Mouse (Mus musculus) MEL (cell line): ENCODE measurements around the gene Ppp1r15a. TPM values are rescaled to one million over a fixed set of nuclear protein-coding genes. Genes with fewer than 3 reads are reported as not detected.

Experiments used
- DNase-seq: peaks from one replicate; pipeline ENCODE4 v3.0.0; 2011; ENCODE audit warnings: low read depth, low spot score
- H3K27ac ChIP-seq: 2 replicates; pipeline ENCODE4 v1.5.1; 2012; ENCODE audit warnings: low read depth, mild to moderate bottlenecking, control low read depth, low read length, moderate library complexity; ENCODE audit not compliant: control insufficient read depth
- H3K27me3 ChIP-seq, 2 experiments: fragments of 150-350 bp in 1 of 2; sonication (generic) in 1 of 2; 2 replicates each; pipeline ENCODE4 v1.6.1; 2012; ENCODE audit warnings: low read length in 2 of 2, mild to moderate bottlenecking in 2 of 2, improper control_type of control experiment in 1 of 2, moderate library complexity in 1 of 2; ENCODE audit not compliant: insufficient read depth in 2 of 2, control insufficient read depth in 1 of 2
- H3K36me3 ChIP-seq, 2 experiments: 2 replicates each; pipeline ENCODE4 v1.6.1; 2012 to 2014; ENCODE audit warnings: low read length in 2 of 2, improper control_type of control experiment in 1 of 2, inconsistent platforms in 1 of 2, mild to moderate bottlenecking in 1 of 2; ENCODE audit not compliant: insufficient read depth in 2 of 2, control insufficient read depth in 1 of 2
- H3K4me1 ChIP-seq, 2 experiments: fragments of 150-350 bp in 1 of 2; sonication (generic) in 1 of 2; 2 replicates each; pipeline ENCODE4 v1.6.1; 2012; ENCODE audit warnings: low read length in 2 of 2, improper control_type of control experiment in 1 of 2, mild to moderate bottlenecking in 1 of 2; ENCODE audit not compliant: insufficient read depth in 2 of 2, control insufficient read depth in 1 of 2
- H3K4me3 ChIP-seq, 2 experiments: fragments of 150-350 bp in 1 of 2; sonication (generic) in 1 of 2; 2 replicates each; pipeline ENCODE4 v1.5.1; 2012; ENCODE audit warnings: low read depth in 2 of 2, low read length in 2 of 2, mild to moderate bottlenecking in 2 of 2, moderate library complexity in 2 of 2, control low read depth in 1 of 2, improper control_type of control experiment in 1 of 2; ENCODE audit not compliant: control insufficient read depth in 1 of 2, insufficient read depth in 1 of 2
- H3K79me2 ChIP-seq: 2 replicates; pipeline ENCODE4 v1.6.1; 2012; ENCODE audit warnings: mild to moderate bottlenecking, low read length, moderate library complexity; ENCODE audit not compliant: control insufficient read depth, poor library complexity, insufficient read depth
- H3K9ac ChIP-seq: 2 replicates; pipeline ENCODE4 v1.6.1; 2012; ENCODE audit warnings: low read depth, mild to moderate bottlenecking, control low read depth, low read length, moderate library complexity; ENCODE audit not compliant: control insufficient read depth, poor library complexity, severe bottlenecking
- H3K9me3 ChIP-seq: fragments of 150-350 bp; sonication (generic); replicated peaks from 2 replicates; pipeline ENCODE4 v1.6.1; 2012; ENCODE audit warnings: mild to moderate bottlenecking, low read length, improper control_type of control experiment, moderate library complexity; ENCODE audit not compliant: insufficient read depth
- CHD2 ChIP-seq: IDR thresholded peaks from 2 replicates; pipeline ENCODE4 v1.6.1; 2011; ENCODE audit warnings: low read length, improper control_type of control experiment
- CTCF ChIP-seq, 3 experiments: IDR thresholded peaks in 2 of 3; conservative IDR thresholded peaks in 1 of 3; 2 replicates each; pipeline ENCODE4 v1.5.1; 2011 to 2012; ENCODE audit warnings: low read length in 3 of 3, low read depth in 2 of 3, mild to moderate bottlenecking in 2 of 3, improper control_type of control experiment in 1 of 3, inconsistent platforms in 1 of 3, mixed read lengths in 1 of 3, moderate library complexity in 1 of 3; ENCODE audit not compliant: control insufficient read depth in 1 of 3, insufficient read depth in 1 of 3, poor library complexity in 1 of 3, severe bottlenecking in 1 of 3
- ETS1 ChIP-seq: IDR thresholded peaks from 2 replicates; pipeline ENCODE4 v1.6.1; 2012; ENCODE audit warnings: low read depth, mild to moderate bottlenecking, inconsistent platforms, low read length, improper control_type of control experiment, moderate library complexity
- HCFC1 ChIP-seq: IDR thresholded peaks from 2 replicates; pipeline ENCODE4 v1.6.1; 2012; ENCODE audit warnings: low read depth, mild to moderate bottlenecking, inconsistent platforms, low read length, improper control_type of control experiment, moderate library complexity
- MAX ChIP-seq: IDR thresholded peaks from 2 replicates; pipeline ENCODE4 v1.6.1; 2011; ENCODE audit warnings: low read length, improper control_type of control experiment
- MYC ChIP-seq: IDR thresholded peaks from 2 replicates; pipeline ENCODE4 v1.6.1; 2011; ENCODE audit warnings: low read depth, mild to moderate bottlenecking, low read length, improper control_type of control experiment, moderate library complexity
- NRF1 ChIP-seq: IDR thresholded peaks from 2 replicates; pipeline ENCODE4 v1.6.1; 2014; ENCODE audit warnings: low read depth, mild to moderate bottlenecking, inconsistent platforms, low read length, improper control_type of control experiment, moderate library complexity; ENCODE audit not compliant: poor library complexity, insufficient read depth, severe bottlenecking
- POLR2A ChIP-seq, 2 experiments: IDR thresholded peaks; 2 replicates each; pipeline ENCODE4 v1.6.1; 2011 to 2012; ENCODE audit warnings: low read length in 2 of 2, mild to moderate bottlenecking in 2 of 2, control low read depth in 1 of 2, improper control_type of control experiment in 1 of 2, low read depth in 1 of 2, moderate library complexity in 1 of 2; ENCODE audit not compliant: control insufficient read depth in 1 of 2, insufficient read depth in 1 of 2, poor library complexity in 1 of 2
- POLR2AphosphoS2 ChIP-seq: IDR thresholded peaks from 2 replicates; pipeline ENCODE4 v1.6.1; 2011; ENCODE audit warnings: low read length, improper control_type of control experiment
- RAD21 ChIP-seq: IDR thresholded peaks from 2 replicates; pipeline ENCODE4 v1.6.1; 2011; ENCODE audit warnings: mild to moderate bottlenecking, low read depth, low read length, improper control_type of control experiment
- SIN3A ChIP-seq: IDR thresholded peaks from 2 replicates; pipeline ENCODE4 v1.6.1; 2012; ENCODE audit warnings: low read length, improper control_type of control experiment, inconsistent platforms
- SMC3 ChIP-seq: IDR thresholded peaks from 2 replicates; pipeline ENCODE4 v1.6.1; 2011; ENCODE audit warnings: low read depth, low read length, improper control_type of control experiment
- TBP ChIP-seq: IDR thresholded peaks from 2 replicates; pipeline ENCODE4 v1.8.0; 2011; ENCODE audit warnings: low read depth, low read length, improper control_type of control experiment
- USF1 ChIP-seq: IDR thresholded peaks from 2 replicates; pipeline ENCODE4 v1.6.1; 2014; ENCODE audit warnings: low read depth, mild to moderate bottlenecking, inconsistent platforms, low read length, improper control_type of control experiment, moderate library complexity
- ZC3H11A ChIP-seq: IDR thresholded peaks from 2 replicates; pipeline ENCODE4 v1.6.1; 2012; ENCODE audit warnings: low read depth, mild to moderate bottlenecking, inconsistent platforms, low read length, improper control_type of control experiment
- polyA plus RNA-seq, 2 experiments: library from polyadenylated mRNA; stranded (reverse) in 1 of 2; unstranded in 1 of 2; fragments of >175 nt in 1 of 2; fragments of >200 nt in 1 of 2; gene quantifications; 2 replicates each; pipeline versions ENCODE4 v1.2.1 to v1.2.4; 2012; ENCODE audit warnings: low replicate concordance in 2 of 2, low read depth in 1 of 2; ENCODE audit not compliant: insufficient read length in 2 of 2, insufficient read depth in 1 of 2, missing spikeins in 1 of 2
- total RNA-seq: library from RNA; depleted of rRNA; stranded (reverse); fragments of 300-350 nt; gene quantifications from 2 replicates; pipeline ENCODE4 v1.2.3, GENCODE M21; 2012

Gene Ppp1r15a
- total and polyA plus RNA-seq, 3 experiments, result 27.0 to 78.0 TPM; not detected in 1

GRCm38 (mm10) chr7:45477003-45477402 is 49.1 kb downstream of the Ppp1r15a start:
- H3K4me3 ChIP-seq, result peak overlapping the region in 1 of 2 experiments; percentile 14; a peak in 2 of 4 replicates

GRCm38 (mm10) chr7:45476453-45476852 is 49.6 kb downstream of the Ppp1r15a start:
- peaks cover 5 to 18% of the 10 kb centered on the region in 2 experiments; a peak in 3 of 4 replicates for H3K4me1 ChIP-seq
- H3K9ac ChIP-seq, result no peak overlapping the region
- TF ChIP-seq CHD2 (no peak), TBP (peak; percentile 95)
- DNase-seq, result no peak
- H3K27ac ChIP-seq, result no peak overlapping the region
- peaks cover 3% of the 10 kb centered on the region; the same call in 1 of the 2 replicates for H3K79me2 ChIP-seq
- H3K36me3 ChIP-seq, result peaks cover 0 to 9% of the 10 kb centered on the region in 2 experiments; a peak in 2 of 4 replicates
- H3K9me3 ChIP-seq, result no peaks in the 10 kb centered on the region
- no peak overlapping the region for H3K4me3 ChIP-seq
- no peaks in the 10 kb centered on the region for H3K27me3 ChIP-seq

More at GRCm38 (mm10) chr7:45477003-45477402, 49.1 kb downstream of the Ppp1r15a start:
- Histone ChIP-seq H3K4me1 (peaks cover 5 to 18% of the 10 kb centered on the region in 2 experiments; a peak in 3 of 4 replicates), H3K27ac (no peak overlapping the region), H3K27me3 (no peaks in the 10 kb centered on the region), H3K9ac (peak overlapping the region; percentile 32; the same call in 1 of the 2 replicates), H3K9me3 (no peaks in the 10 kb centered on the region), H3K79me2 (peaks cover 3% of the 10 kb centered on the region; the same call in 1 of the 2 replicates), H3K36me3 (peaks cover 0 to 14% of the 10 kb centered on the region in 2 experiments; a peak in 2 of 4 replicates)
- DNase-seq, result peak; percentile 84
- TF ChIP-seq SIN3A (peak; percentile 71), POLR2AphosphoS2 (no peak), TBP (0 out of 2 replicates have a peak, but pooled peaks have one; percentile 36), RAD21 (peak; percentile 58), HCFC1 (0 out of 2 replicates have a peak, but pooled peaks have one; percentile 44), MYC (peak; percentile 89), SMC3 (peak; percentile 88), CTCF (IDR thresholded peaks at IDR 0.05 in 2 of 3, conservative IDR thresholded peaks at IDR 0.05 in 1 of 3; ENCODE audit: control insufficient read depth in 1 of 3, insufficient read depth in 1 of 3, low read depth in 2 of 3, low read length in 3 of 3, poor library complexity in 1 of 3, severe bottlenecking in 1 of 3) (peak; percentile 65 to 85 (median 74)), USF1 (peak; percentile 80), ZC3H11A (peak; percentile 40; the same call in 1 of the 2 replicates), NRF1 (no peak), ETS1 (peak; percentile 80), POLR2A (IDR thresholded peaks at IDR 0.05; ENCODE audit: control insufficient read depth in 1 of 2, insufficient read depth in 1 of 2, low read depth in 1 of 2, low read length in 2 of 2, poor library complexity in 1 of 2) (no peak), MAX (peak; percentile 91)
- TF ChIP-seq, all 39 proteins: peak for 11
